Mouse (Mus musculus): Measurements from ENCODE around the gene Smim9. TPM values are rescaled to one million over a fixed set of nuclear protein-coding genes. Genes with fewer than 3 reads are reported as not detected.

Smim9 gene
- polyA plus RNA-seq, 1 experiment from 2014 or later, result not detected

GRCm38 (mm10) chrX:75126893-75127292 is 36.7 kb downstream of the Smim9 start:
- Histone ChIP-seq H3K9ac (no peak overlapping the region), H3K9me3 (no peaks in the 10 kb centered on the region), H3K36me3 (no peaks in the 10 kb centered on the region), H3K4me2 (replicated peaks) (no peak overlapping the region), H3K27ac (no peak overlapping the region), H3K27me3 (no peaks in the 10 kb centered on the region), H3K4me1 (no peaks in the 10 kb centered on the region), H3K4me3 (no peak overlapping the region)
- ATAC-seq (ENCODE audit: insufficient number of reproducible peaks, insufficient read depth, low FRiP score, low TSS enrichment), result no peak

GRCm38 (mm10) chrX:75125606-75126005 is 38.0 kb downstream of the Smim9 start:
- H3K36me3 ChIP-seq, result no peaks in the 10 kb centered on the region
- no peak overlapping the region for H3K4me3 ChIP-seq
- no peaks in the 10 kb centered on the region for H3K4me1 ChIP-seq
- H3K4me2 ChIP-seq (replicated peaks), result no peak overlapping the region
- H3K27ac ChIP-seq, result no peak overlapping the region
- H3K9me3 ChIP-seq, result no peaks in the 10 kb centered on the region
- no peak for ATAC-seq (ENCODE audit: insufficient number of reproducible peaks, insufficient read depth, low FRiP score, low TSS enrichment)
- H3K27me3 ChIP-seq, result no peaks in the 10 kb centered on the region
- WGBS, result 85% methylated on average over 3 of the region's 3 CpGs
- no peak overlapping the region for H3K9ac ChIP-seq

- H3K9me3 ChIP-seq, result no peaks in the 10 kb centered on the region
- no peak for ATAC-seq (ENCODE audit: insufficient number of reproducible peaks, insufficient read depth, low FRiP score, low TSS enrichment)
- no peak overlapping the region for H3K4me3 ChIP-seq
- no peak overlapping the region for H3K9ac ChIP-seq
- H3K27me3 ChIP-seq, result no peaks in the 10 kb centered on the region
- no peak overlapping the region for H3K27ac ChIP-seq
- no peak overlapping the region for H3K4me2 ChIP-seq (replicated peaks)
- no peaks in the 10 kb centered on the region for H3K36me3 ChIP-seq
- no peaks in the 10 kb centered on the region for H3K4me1 ChIP-seq
Measured at GRCm38 (mm10) chrX:75115550-75115949, 48.0 kb downstream of the Smim9 start.

GRCm38 (mm10) chrX:75102293-75102692 is 61.3 kb downstream of the Smim9 start:
- WGBS, result 88% methylated on average over 6 of the region's 6 CpGs
- no peak overlapping the region for H3K9ac ChIP-seq
- no peak overlapping the region for H3K4me3 ChIP-seq
- ATAC-seq (ENCODE audit: insufficient number of reproducible peaks, insufficient read depth, low FRiP score, low TSS enrichment), result no peak
- H3K27me3 ChIP-seq, result no peaks in the 10 kb centered on the region
- H3K36me3 ChIP-seq, result peaks cover 28% of the 10 kb centered on the region
- no peak overlapping the region for H3K4me2 ChIP-seq (replicated peaks)
- H3K27ac ChIP-seq, result no peak overlapping the region
- H3K4me1 ChIP-seq, result no peaks in the 10 kb centered on the region
- no peaks in the 10 kb centered on the region for H3K9me3 ChIP-seq

- 0 out of 2 replicates have a peak, but pooled peaks cover 8% of the 10 kb centered on the region for H3K36me3 ChIP-seq
- WGBS, result 91% methylated on average over 8 of the region's 8 CpGs
- no peaks in the 10 kb centered on the region for H3K4me1 ChIP-seq
- H3K9ac ChIP-seq, result no peak overlapping the region
- H3K9me3 ChIP-seq, result no peaks in the 10 kb centered on the region
- no peaks in the 10 kb centered on the region for H3K27me3 ChIP-seq
- ATAC-seq (ENCODE audit: insufficient number of reproducible peaks, insufficient read depth, low FRiP score, low TSS enrichment), result no peak
- H3K27ac ChIP-seq, result no peak overlapping the region
- no peak overlapping the region for H3K4me3 ChIP-seq
- H3K4me2 ChIP-seq (replicated peaks), result no peak overlapping the region
Measured at GRCm38 (mm10) chrX:75098799-75099198, 64.8 kb downstream of the Smim9 start.

- no peak; the same call in 1 of the 2 replicates for ATAC-seq (ENCODE audit: insufficient number of reproducible peaks, insufficient read depth, low FRiP score, low TSS enrichment)
- Histone ChIP-seq H3K9me3 (no peaks in the 10 kb centered on the region), H3K36me3 (0 out of 2 replicates have a peak, but pooled peaks cover 4% of the 10 kb centered on the region), H3K4me1 (no peaks in the 10 kb centered on the region), H3K4me3 (peak overlapping the region; percentile 53), H3K4me2 (replicated peaks) (peak overlapping the region; percentile 48), H3K9ac (peak overlapping the region; percentile 38), H3K27ac (0 out of 2 replicates have a peak overlapping the region, but pooled peaks have one; percentile 65), H3K27me3 (no peaks in the 10 kb centered on the region)
- WGBS, result 17% methylated on average over 23 of the region's 23 CpGs
Measured at GRCm38 (mm10) chrX:75096163-75096770, 67.3 kb downstream of the Smim9 start.

Other genes with a start within 250 kb of the Smim9 start
- 1.5 and 1.7 TPM in 2 replicates for gene Gab3, start 78.3 kb downstream of the Smim9 start, polyA plus RNA-seq (2016; fragmentation: Nextera tagmentation; extraction: Ambion mirVana)
- gene Dkc1, start 67.9 kb downstream of the Smim9 start, polyA plus RNA-seq (2016; fragmentation: Nextera tagmentation; extraction: Ambion mirVana), result 130 and 133 TPM in 2 replicates
- gene Mpp1, start 32.8 kb downstream of the Smim9 start, polyA plus RNA-seq (2016; fragmentation: Nextera tagmentation; extraction: Ambion mirVana), result 39.7 and 40.7 TPM in 2 replicates
- 49.5 and 56.5 TPM in 2 replicates for gene Fundc2, start 218.6 kb upstream of the Smim9 start, polyA plus RNA-seq (2016; fragmentation: Nextera tagmentation; extraction: Ambion mirVana)
- 2.0 and 2.2 TPM in 2 replicates for gene F8, start 218.8 kb upstream of the Smim9 start, polyA plus RNA-seq (2016; fragmentation: Nextera tagmentation; extraction: Ambion mirVana)